Mouse (Mus musculus): ENCODE measurements around the gene Grn. TPM values are rescaled to one million over a fixed set of nuclear protein-coding genes. Genes with fewer than 3 reads are reported as not detected.
"Not testable (repeated sequence)": the region's sequence is repeated elsewhere in the genome, so short reads cannot be mapped to it uniquely, and the experiment has no call there.

Grn gene
- polyA plus RNA-seq, 1 experiment from 2014 or later: 88.6 TPM

DNA sequence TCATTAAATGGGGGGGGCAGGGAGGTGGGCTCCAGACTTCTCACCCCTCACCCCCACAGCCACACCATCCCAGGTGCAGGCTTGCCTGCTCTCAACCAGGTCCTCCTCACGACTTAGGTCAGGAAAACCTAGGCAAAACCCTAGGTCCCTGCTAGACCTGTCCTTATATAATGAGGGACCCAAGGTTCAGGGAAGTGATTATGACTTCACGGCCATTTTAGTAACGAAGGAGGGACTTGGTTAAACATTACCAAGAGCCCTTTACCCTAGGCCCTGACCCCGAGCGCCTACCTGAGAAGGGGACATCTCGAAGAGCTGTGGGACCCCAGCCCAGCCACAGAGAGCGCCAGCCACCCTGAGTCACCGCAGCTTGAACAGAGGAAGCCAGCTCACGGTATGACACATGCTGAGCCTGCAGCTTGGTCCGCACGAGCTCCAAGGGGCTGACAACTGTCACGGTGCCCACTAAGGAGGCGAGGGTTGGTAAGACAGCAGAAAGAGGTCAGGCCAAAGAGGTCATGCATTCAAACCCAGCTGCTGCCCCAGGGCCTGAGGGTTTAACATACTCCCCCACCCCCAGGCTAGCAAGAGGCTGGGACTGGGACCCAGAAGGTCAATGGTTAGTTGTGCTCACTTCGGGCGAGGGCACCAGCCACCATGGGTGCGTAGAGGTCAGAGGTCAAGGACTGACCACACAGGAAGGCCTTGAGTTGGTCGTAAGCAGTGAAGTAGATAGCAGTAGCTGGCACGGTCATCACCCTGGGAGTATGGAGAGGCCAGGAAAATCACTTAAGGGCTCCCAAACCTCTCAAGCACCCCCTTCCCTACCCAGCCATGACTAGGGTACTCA lies 25.7 kb upstream of the Grn start:
- 77% methylated on average over 18 of the region's 18 CpGs for WGBS
- Histone ChIP-seq H3K9me3 (no peaks in the 10 kb centered on the region), H3K4me2 (peak overlapping the region; percentile 95), H3K9ac (peak overlapping the region; percentile 50), H3K36me3 (peaks cover 55% of the 10 kb centered on the region), H3K4me3 (0 out of 2 replicates have a peak overlapping the region, but pooled peaks have one; percentile 4), H3K27ac (replicated peaks) (no peak overlapping the region), H3K27me3 (peaks cover 12% of the 10 kb centered on the region; the same call in 1 of the 2 replicates), H3K4me1 (replicated peaks) (peaks cover 74% of the 10 kb centered on the region)
- no peak for ATAC-seq (ENCODE audit: low read depth)

DNA sequence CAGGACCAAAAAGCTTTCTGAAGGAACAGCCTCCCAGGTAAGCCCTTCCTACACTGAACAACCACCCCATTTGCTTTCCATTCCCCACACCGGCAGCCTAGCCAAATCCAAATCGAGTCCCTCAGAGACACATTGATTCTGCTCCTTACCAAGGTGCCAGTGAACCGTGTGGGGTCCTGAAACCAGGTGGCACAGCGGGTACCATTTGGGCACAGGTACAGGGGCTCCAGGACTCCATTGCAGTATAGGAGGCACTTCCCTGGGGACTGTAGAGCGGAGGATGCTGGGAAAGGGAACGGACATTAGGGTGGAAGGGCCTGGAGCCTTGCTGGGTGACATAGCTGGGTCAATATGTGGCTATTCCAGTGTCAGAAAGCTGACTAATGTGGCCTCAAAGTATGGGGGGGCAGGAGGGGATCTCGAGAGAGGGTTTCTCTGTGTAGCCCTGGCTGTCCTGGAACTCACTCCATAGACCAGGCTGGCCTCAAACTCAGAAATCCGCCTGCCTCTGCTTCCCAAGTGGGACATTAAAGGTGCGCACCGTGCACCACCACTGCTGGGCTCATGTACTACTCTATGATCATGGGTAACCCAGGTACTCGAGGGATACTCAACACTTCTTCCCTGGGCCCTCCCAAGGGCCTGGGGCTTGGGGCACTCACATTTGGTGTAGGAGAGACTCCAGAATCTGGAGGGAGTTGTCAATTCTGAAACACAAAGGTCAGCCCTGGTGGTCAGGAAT lies 24.4 kb upstream of the Grn start:
- no peak for ATAC-seq (ENCODE audit: low read depth)
- H3K27ac ChIP-seq (replicated peaks): no peak overlapping the region
- peaks cover 61% of the 10 kb centered on the region for H3K4me1 ChIP-seq (replicated peaks)
- H3K4me2 ChIP-seq: peak overlapping the region; percentile 95
- H3K36me3 ChIP-seq: peaks cover 42% of the 10 kb centered on the region
- no peaks in the 10 kb centered on the region for H3K9me3 ChIP-seq
- H3K9ac ChIP-seq: peak overlapping the region; percentile 91
- H3K27me3 ChIP-seq: peaks cover 3% of the 10 kb centered on the region; the same call in 1 of the 2 replicates
- WGBS: 86% methylated on average over 11 of the region's 11 CpGs
- peak overlapping the region; percentile 85 for H3K4me3 ChIP-seq

DNA sequence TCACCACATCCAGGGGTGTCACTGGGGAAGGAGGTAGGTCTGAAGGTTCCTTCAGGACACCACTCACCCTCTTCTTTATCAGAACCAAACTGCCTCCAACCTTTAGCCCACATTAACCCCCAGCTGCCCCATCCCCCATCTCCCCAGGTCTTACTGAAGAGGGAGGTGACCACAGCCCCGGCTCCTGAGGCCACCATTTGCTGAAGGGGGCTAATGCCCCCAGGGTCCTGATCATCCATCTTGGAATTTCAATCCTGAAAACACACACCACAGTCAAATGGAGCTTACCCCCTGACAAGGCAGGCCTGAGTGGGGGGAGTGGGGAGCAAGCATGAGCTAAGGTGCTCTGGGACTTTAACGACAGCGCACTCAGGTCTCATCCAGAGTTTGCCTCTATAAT lies 23.7 kb upstream of the Grn start:
- ATAC-seq (ENCODE audit: low read depth): no peak
- H3K9me3 ChIP-seq: no peaks in the 10 kb centered on the region
- H3K4me3 ChIP-seq: peak overlapping the region; percentile 85
- WGBS: 9% methylated on average over 3 of the region's 3 CpGs
- peak overlapping the region; percentile 90 for H3K27ac ChIP-seq (replicated peaks)
- H3K4me1 ChIP-seq (replicated peaks): peaks cover 57% of the 10 kb centered on the region
- H3K9ac ChIP-seq: peak overlapping the region; percentile 91
- H3K27me3 ChIP-seq: no peaks in the 10 kb centered on the region
- peak overlapping the region; percentile 95 for H3K4me2 ChIP-seq
- H3K36me3 ChIP-seq: peaks cover 35% of the 10 kb centered on the region

DNA sequence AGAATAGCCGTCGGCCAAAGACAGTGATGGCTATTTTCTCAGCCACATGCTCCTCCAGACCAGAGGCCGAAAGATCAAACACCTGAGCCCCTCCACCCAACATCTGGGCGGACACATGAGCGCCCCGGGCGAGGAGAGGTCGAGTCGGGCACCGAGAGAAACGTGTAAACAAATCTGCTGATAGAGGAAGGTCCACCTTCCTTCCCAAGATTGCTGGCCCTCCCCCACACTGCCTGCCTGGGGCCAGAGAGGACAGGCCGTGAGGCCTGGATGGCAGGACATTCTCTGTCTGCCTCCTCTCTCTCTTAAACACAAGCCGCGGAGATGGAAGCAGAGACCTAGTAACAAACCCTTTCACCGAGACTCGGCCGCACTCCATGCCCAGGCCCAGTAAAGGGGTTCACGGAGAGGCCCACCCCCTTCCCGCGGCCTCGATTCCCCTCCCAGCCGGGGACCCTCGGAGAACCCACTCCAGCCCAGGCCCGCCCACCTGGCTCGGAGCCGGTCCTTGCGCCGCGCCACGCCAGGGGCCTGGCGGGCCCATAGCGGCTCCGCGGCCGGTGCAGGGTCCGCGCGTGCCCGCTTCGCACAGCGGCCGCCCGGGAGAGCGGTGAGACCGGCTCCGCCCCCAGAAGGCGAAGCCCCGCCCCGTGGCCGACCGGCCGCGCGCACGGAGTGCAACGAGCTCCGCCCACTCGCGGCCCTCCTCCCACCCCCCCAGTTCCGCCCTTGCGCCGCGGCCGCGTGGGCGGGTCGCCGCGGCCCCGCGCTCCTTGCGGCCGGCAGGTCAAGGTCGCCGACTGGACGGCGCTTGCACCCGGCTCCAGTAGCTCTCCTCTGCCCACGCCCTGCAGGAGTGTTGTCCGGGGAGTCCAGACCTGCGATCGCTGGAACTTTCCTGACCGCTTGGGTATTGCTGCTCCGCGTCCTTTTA lies 22.9 kb upstream of the Grn start:
- Histone ChIP-seq H3K4me2 (peak overlapping the region; percentile 95), H3K9me3 (no peaks in the 10 kb centered on the region), H3K4me3 (peak overlapping the region; percentile 85), H3K4me1 (replicated peaks) (peaks cover 51% of the 10 kb centered on the region), H3K36me3 (peaks cover 28% of the 10 kb centered on the region), H3K27me3 (no peaks in the 10 kb centered on the region), H3K27ac (replicated peaks) (peak overlapping the region; percentile 90), H3K9ac (peak overlapping the region; percentile 91)
- peak; percentile 56 for ATAC-seq (ENCODE audit: low read depth)
- under 1% methylated on average over 85 of the region's 85 CpGs for WGBS

DNA sequence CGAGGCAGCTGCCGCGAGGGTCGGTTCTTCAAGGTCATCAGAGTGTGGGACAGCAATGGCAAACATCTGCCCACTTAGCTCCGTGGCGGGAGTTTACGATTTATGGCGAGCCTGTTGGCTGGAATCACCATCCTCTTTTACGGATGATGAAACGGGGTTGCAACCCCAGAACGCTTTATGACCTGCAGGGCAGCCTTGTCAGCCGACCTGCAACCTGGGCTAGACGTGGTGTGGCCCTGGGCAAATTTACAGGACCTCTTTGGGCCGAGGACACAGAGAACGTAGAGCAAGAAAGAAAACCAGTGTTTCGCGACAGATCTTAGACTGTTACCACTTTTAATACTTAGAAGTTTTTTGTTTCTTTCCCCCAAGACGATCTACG lies 22.3 kb upstream of the Grn start, which contains the start of gene Slc25a39:
Slc25a39 (minus strand) TSS at position 113 of the 382 bp plus-strand sequence.
- ATAC-seq (ENCODE audit: low read depth): no peak
- peak within 1 kb of the TSS; percentile 95 for H3K4me2 ChIP-seq
- no peaks in the 10 kb centered on the region for H3K9me3 ChIP-seq
- H3K27me3 ChIP-seq: no peaks in the 10 kb centered on the region
- H3K27ac ChIP-seq (replicated peaks): peak within 1 kb of the TSS; percentile 90
- H3K9ac ChIP-seq: peak within 1 kb of the TSS; percentile 91
- peak within 1 kb of the TSS; percentile 85 for H3K4me3 ChIP-seq
- 2% methylated on average over 19 of the region's 19 CpGs for WGBS
- peaks cover 46% of the 10 kb centered on the region for H3K4me1 ChIP-seq (replicated peaks)
- H3K36me3 ChIP-seq: peaks cover 21% of the 10 kb centered on the region

DNA sequence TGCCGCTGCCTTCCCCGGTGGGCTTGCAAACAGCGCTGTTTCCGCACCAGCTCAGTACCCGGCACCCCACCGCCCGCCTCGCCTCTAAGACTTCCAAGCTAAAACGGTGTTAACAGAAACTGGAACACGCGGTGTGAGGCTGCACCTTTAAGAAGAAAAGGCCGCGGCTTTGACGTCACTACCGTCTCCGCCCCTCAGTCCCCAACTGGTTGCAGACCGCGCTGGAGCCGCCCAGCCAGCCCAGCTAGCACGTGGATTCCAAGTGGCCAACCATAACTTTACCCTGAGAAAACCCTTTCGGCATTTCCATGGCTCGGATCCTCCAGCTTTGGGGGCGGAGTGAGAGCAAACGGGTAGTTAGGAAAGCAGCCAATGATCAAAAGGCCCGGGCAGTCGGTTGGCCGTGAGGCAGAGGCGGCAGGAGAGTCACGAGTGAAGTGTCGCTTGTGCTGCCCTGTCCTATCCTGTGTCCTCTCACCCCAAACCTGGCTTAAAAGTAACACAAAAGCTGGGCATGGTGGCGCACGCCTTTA lies 21.7 kb upstream of the Grn start:
- Histone ChIP-seq H3K9ac (peak overlapping the region; percentile 91), H3K27me3 (no peaks in the 10 kb centered on the region), H3K36me3 (peaks cover 15% of the 10 kb centered on the region), H3K4me2 (peak overlapping the region; percentile 95), H3K9me3 (no peaks in the 10 kb centered on the region), H3K4me1 (replicated peaks) (peaks cover 46% of the 10 kb centered on the region), H3K4me3 (peak overlapping the region; percentile 85), H3K27ac (replicated peaks) (peak overlapping the region; percentile 83)
- peak; percentile 92 for ATAC-seq (ENCODE audit: low read depth)
- under 1% methylated on average over 32 of the region's 32 CpGs for WGBS

DNA sequence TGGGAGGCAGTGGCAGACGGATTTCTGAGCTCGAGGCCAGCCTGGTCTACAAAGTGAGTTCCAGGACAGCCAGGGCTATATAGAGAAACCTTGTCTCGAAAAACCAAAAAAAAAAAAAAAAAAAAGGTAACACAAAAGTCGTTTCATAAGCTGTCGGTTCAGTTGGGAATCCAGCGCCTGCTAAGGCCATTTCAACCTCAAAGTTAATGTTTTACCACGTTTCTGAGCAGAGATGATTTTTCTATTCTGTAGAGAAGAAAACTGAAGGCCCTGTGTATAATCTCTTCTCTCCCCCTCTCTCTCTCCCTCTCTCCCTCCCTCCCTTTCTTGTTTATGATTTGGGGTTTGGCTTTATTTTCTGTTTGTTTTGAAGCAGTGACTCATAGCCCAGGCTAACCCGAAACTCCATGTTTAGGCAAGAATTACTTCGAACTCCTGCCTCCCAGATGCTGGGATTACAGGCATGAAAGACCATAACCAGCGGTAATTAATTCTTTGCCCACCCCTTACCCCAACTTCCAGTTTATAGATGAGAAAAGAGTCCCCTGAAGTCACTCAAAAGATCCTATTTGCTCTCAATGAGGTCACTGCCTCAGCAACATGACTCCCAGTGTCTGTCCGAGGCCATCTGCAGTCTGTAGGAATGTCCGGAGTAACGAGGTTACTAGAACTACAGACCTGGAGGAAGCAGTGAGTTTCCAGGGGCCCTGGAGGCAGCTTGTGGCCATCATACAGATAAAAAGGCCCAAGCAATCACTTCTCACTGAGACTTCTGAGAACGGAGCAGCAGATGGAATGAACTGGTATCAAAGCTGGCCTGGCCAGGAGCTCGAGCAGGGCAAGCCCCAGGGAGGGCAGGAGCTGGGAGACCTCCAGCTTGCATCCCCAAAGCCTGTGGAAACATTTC lies 21.0 kb upstream of the Grn start:
- WGBS: 40% methylated on average over 15 of the region's 15 CpGs
- H3K27ac ChIP-seq (replicated peaks): peak overlapping the region; percentile 70
- ATAC-seq (ENCODE audit: low read depth): no peak
- H3K4me2 ChIP-seq: peak overlapping the region; percentile 95
- peaks cover 8% of the 10 kb centered on the region for H3K36me3 ChIP-seq
- H3K4me3 ChIP-seq: peak overlapping the region; percentile 85
- H3K27me3 ChIP-seq: no peaks in the 10 kb centered on the region
- peaks cover 45% of the 10 kb centered on the region for H3K4me1 ChIP-seq (replicated peaks)
- 0 out of 2 replicates have a peak overlapping the region, but pooled peaks have one; percentile 38 for H3K9ac ChIP-seq
- H3K9me3 ChIP-seq: no peaks in the 10 kb centered on the region

DNA sequence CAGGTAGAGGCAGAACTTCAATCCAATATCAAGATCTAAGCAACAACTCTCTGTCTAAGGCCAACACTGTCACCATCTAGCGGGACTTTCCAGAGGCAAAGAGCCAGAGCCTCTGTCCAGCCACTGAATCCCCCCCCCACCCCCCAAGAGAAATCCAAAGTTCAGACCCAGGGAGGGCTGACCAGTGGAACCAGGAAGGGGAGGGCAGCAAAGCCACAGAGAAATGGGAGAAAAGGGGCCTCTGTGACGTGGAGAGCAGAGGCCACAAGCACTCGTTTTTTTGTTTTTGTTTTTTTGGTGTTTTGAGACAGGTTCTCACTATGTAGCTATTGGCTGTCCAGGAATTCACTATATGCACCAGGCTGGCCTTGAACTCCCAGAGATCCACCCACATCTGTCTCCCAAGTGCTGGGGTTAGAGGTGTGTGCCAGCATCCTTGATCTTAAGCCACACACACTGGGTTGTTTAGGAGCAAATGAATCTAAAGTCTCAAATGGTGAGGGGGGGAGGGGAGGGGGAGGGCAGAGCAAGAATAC lies 20.3 kb upstream of the Grn start:
- H3K9me3 ChIP-seq: no peaks in the 10 kb centered on the region
- H3K27me3 ChIP-seq: no peaks in the 10 kb centered on the region
- ATAC-seq (ENCODE audit: low read depth): no peak
- no peak overlapping the region for H3K4me2 ChIP-seq
- H3K36me3 ChIP-seq: peaks cover under 1% of the 10 kb centered on the region; the same call in 1 of the 2 replicates
- 91% methylated on average over 3 of the region's 3 CpGs for WGBS
- no peak overlapping the region for H3K4me3 ChIP-seq
- no peak overlapping the region for H3K27ac ChIP-seq (replicated peaks)
- H3K9ac ChIP-seq: no peak overlapping the region
- peaks cover 38% of the 10 kb centered on the region for H3K4me1 ChIP-seq (replicated peaks)

DNA sequence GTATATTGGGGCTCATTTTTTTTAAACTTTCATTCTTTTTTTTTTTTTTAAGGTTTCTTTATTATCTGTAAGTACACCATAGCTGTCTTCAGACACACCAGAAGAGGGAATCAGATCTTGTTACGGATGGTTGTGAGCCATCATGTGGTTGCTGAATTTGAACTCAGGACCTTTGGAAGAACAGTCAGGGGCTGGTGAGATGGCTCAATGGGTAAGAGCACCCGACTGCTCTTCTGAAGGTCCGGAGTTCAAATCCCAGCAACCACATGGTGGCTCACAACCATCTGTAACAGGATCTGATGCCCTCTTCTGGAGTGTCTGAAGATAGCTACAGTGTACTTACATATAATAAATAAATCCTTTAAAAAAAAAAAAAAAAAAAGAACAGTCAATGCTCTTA lies 19.8 kb upstream of the Grn start:
- not testable (repeated sequence) for H3K4me3 ChIP-seq; H3K27ac ChIP-seq (replicated peaks); H3K4me2 ChIP-seq; H3K9me3 ChIP-seq; H3K9ac ChIP-seq; ATAC-seq (ENCODE audit: low read depth); H3K27me3 ChIP-seq; H3K36me3 ChIP-seq
- 95% methylated on average over 3 of the region's 3 CpGs for WGBS
- peaks cover 33% of the 10 kb centered on the region for H3K4me1 ChIP-seq (replicated peaks)

DNA sequence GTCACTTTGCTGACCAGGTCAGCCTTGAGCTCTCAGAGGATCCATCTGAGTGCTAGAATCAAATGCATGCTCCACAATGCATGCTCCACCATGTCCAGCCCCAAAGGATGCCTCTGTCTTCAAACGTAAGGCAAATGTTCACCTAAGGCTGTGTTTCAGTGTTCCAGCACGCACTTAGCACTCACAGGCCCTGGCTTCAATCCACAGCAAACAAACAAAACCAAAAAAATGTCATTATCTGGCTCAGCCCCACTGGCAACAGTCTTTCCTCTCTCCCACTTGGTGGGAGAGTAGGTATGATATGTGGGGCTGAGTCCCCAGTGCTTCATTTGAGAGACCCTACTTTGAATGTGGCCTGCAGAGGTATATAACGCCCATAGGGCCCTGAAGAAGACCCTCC lies 19.1 kb upstream of the Grn start:
- Histone ChIP-seq H3K9me3 (no peaks in the 10 kb centered on the region), H3K27me3 (no peaks in the 10 kb centered on the region), H3K4me3 (no peak overlapping the region), H3K9ac (no peak overlapping the region), H3K4me2 (no peak overlapping the region), H3K36me3 (no peaks in the 10 kb centered on the region), H3K27ac (replicated peaks) (no peak overlapping the region), H3K4me1 (replicated peaks) (peaks cover 26% of the 10 kb centered on the region)
- no peak for ATAC-seq (ENCODE audit: low read depth)
- WGBS: 84% methylated on average over 3 of the region's 3 CpGs
